In the genomic region with DNA sequence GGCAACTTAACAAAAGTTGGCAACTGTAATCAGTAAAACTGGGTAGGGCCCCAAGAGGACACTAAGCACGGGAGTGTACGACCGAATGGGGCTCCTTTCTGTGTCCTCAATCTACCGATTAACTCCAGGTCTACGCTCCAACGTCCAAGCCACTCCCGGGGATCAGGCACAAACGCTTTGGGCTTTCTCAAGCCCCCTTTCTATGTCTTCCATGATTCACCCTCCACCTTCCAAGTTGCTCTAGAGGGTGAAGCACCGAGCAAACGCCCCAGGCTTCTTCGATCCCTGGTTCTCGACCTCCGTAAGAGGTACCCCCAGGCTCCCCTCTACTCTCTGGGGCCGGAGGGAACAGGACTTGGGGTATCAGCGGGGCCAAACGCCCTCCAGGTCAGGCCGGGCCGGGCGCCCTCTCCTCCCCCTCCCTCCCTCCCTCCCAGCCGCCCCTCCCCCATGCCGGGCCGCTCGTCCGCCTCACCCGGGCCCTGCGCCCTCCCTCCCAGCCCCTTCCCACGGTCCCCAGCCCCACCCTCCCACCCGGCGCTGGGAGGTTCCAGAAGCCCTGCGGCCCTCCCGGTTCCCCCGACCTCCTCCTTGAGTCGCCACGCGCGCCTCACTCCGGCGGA, we compare ENCODE assay signal across 8 mouse cellular contexts. TPM values are rescaled to one million over a fixed set of nuclear protein-coding genes. Genes with fewer than 3 reads are reported as not detected.
DNase-seq lines count a peak whose midpoint lies in the region; TF ChIP-seq lines count a peak whose summit lies in the region.

No protein-coding gene starts in this region.

- H3K4me2 ChIP-seq in myocyte (ENCODE audit: low read depth) = peak overlapping the region; percentile 73

- H3K36me3 ChIP-seq in embryonic facial prominence, embryonic 10.5 days (replicated peaks) = peaks cover 14% of the 10 kb centered on the region
- H3K36me3 ChIP-seq in liver, adult 2 months (ENCODE audit: control insufficient read depth, insufficient read depth, low read length) = peaks cover 6% of the 10 kb centered on the region
- peaks cover 9% of the 10 kb centered on the region for H3K36me3 ChIP-seq in myocyte (ENCODE audit: control insufficient read depth, insufficient read depth)

- peaks cover 15% of the 10 kb centered on the region; the same call in 1 of the 2 replicates for H3K79me2 ChIP-seq in liver, adult 2 months (ENCODE audit: control insufficient read depth, insufficient read depth, low read length)
- peaks cover 41% of the 10 kb centered on the region for H3K79me2 ChIP-seq in myocyte (ENCODE audit: control insufficient read depth, insufficient read depth)

- peak in 1 of 2 experiments; percentile 15 for DNase-seq in layer of hippocampus, adult 2 months (ENCODE audit: low spot score in 2 of 2)
- DNase-seq in layer of hippocampus, adult 11-12 months (ENCODE audit: low spot score) = no peak
- DNase-seq in MEL-GATA-1-ER (ENCODE audit: extremely low read depth, low read depth) = peak; percentile 32
- peak; percentile 85 for DNase-seq in embryonic facial prominence, embryonic 10.5 days (ENCODE audit: low spot score)
- DNase-seq in heart, postnatal 25 days (ENCODE audit: low spot score) = peak; percentile 4
- DNase-seq in liver, adult 2 months (ENCODE audit: extremely low read depth, low read depth, low spot score) = peak; percentile 48
- DNase-seq in thymus, postnatal 25 days = no peak

- no peak for TF ChIP-seq CTCF in layer of hippocampus, adult 2 months (conservative IDR thresholded peaks at IDR 0.05)
- TF ChIP-seq CTCF in liver, adult 2 months (IDR thresholded peaks at IDR 0.05; ENCODE audit: low read depth, low read length) = no peak

- no peaks in the 10 kb centered on the region for H3K27me3 ChIP-seq in embryonic facial prominence, embryonic 10.5 days (replicated peaks; ENCODE audit: low read depth, poor library complexity, severe bottlenecking)
- H3K27me3 ChIP-seq in liver, adult 2 months (ENCODE audit: control insufficient read depth, insufficient read depth, low read length) = no peaks in the 10 kb centered on the region
- no peaks in the 10 kb centered on the region for H3K27me3 ChIP-seq in myocyte (ENCODE audit: control insufficient read depth, insufficient read depth, insufficient read length)

- TF ChIP-seq POLR2A in liver, adult 2 months (IDR thresholded peaks at IDR 0.05; ENCODE audit: extremely low read depth, insufficient read depth, low read length) = no peak
- no peak for TF ChIP-seq POLR2A in myocyte (IDR thresholded peaks at IDR 0.05; ENCODE audit: insufficient read length, low read depth)

- WGBS in embryonic facial prominence, embryonic 10.5 days = under 1% methylated on average over 32 of the region's 38 CpGs
- WGBS in liver, adult 2 months = under 1% methylated on average over 29 of the region's 38 CpGs

- intact Hi-C loops in heart, postnatal 25 days (cut with DNase I) = loop anchor here (5.0 kb wide), 1 partner anchor 406 kb away; a partner anchor contains a TSS

- peak overlapping the region; percentile 89 for H3K9ac ChIP-seq in liver, adult 2 months (ENCODE audit: low read depth, low read length)

- H3ac ChIP-seq in myocyte (ENCODE audit: control insufficient read depth, insufficient read length) = peak overlapping the region; percentile 47

- H3K4me3 ChIP-seq in layer of hippocampus, adult 2 months = peak overlapping the region; percentile 81
- H3K4me3 ChIP-seq in embryonic facial prominence, embryonic 10.5 days = peak overlapping the region; percentile 84
- H3K4me3 ChIP-seq in liver, adult 2 months (ENCODE audit: insufficient read depth, low read depth, low read length) = peak overlapping the region; percentile 68
- peak overlapping the region; percentile 57 for H3K4me3 ChIP-seq in myocyte

- peaks cover 18% of the 10 kb centered on the region for H3K4me1 ChIP-seq in embryonic facial prominence, embryonic 10.5 days
- H3K4me1 ChIP-seq in liver, adult 2 months (ENCODE audit: control insufficient read depth, insufficient read depth, low read length) = peaks cover 10% of the 10 kb centered on the region; the same call in 1 of the 2 replicates

- H3K9me3 ChIP-seq in embryonic facial prominence, embryonic 10.5 days = no peaks in the 10 kb centered on the region

- H3K27ac ChIP-seq in layer of hippocampus, adult 2 months = peak overlapping the region; percentile 95
- peak overlapping the region; percentile 98 for H3K27ac ChIP-seq in embryonic facial prominence, embryonic 10.5 days (replicated peaks)
- peak overlapping the region; percentile 91 for H3K27ac ChIP-seq in liver, adult 2 months (replicated peaks; ENCODE audit: insufficient read depth, low read depth, low read length)

TF ChIP-seq in myocyte, 11 proteins besides CTCF, POLR2A, EP300 and RAD21:
- no peak for TF ChIP-seq MAX (IDR thresholded peaks at IDR 0.05; ENCODE audit: low read depth)

RNA-seq across cellular contexts. Expression of a gene that starts 0.6 kb away (rescaled TPM):
- total RNA-seq in layer of hippocampus, adult 2 months (2021) = 10 to 100 TPM; 54.2 to 55.3 TPM
- 159 and 168 TPM in 2 replicates for polyA plus RNA-seq in embryonic facial prominence, embryonic 10.5 days (2016; fragmentation: Nextera tagmentation; extraction: Ambion mirVana)
- total RNA-seq in heart, postnatal 25 days (2021) = 10 to 100 TPM; 48.0 to 49.5 TPM
- 22.1 and 24.1 TPM in 2 replicates for total RNA-seq in liver, adult 2 months (2014; rRNA removed)
- 68.6 and 78.2 TPM in 2 replicates for polyA plus RNA-seq in liver, adult 2 months (2012; rRNA removed)
- 48.2 TPM for polyA plus RNA-seq in myocyte (2012; fragmentation: generic; extraction: Trizol)

Comparison
In these comparisons a context has a peak if more than half of its experiments do, and no peak if none do; other contexts are left out.
1. DNase-seq: peak in MEL-GATA-1-ER (single experiment), embryonic facial prominence, embryonic 10.5 days (single experiment), heart, postnatal 25 days (single experiment) and liver, adult 2 months (single experiment); none in layer of hippocampus, adult 11-12 months (single experiment) and thymus, postnatal 25 days (single experiment).
2. Peak in every context shown above with its lines, with median percentiles within 50 percentile points of each other: H3K27ac ChIP-seq and H3K4me3 ChIP-seq.